Mouse (Mus musculus): ENCODE measurements around the gene Slc45a3.

Gene Slc45a3

DNA sequence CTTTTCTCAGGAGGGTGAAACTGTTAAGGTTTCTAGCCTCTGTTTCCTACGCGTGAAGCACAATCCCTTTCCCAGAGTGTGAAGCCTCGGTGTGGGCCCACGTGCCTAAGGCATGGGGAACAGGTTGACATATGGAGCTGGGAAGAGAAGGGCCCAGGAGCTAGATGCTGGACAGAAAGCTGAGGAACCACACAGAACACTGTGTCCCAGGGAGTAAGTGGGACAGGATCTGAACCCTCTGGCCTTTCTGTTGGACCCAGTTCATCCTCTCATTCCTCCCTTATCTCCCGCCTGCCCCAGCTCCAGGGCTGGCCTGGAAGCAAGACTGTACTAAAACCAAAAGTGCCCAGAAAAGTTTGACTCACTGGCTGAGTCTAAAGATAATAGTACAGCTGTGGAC lies 1.3 kb downstream of the Slc45a3 start:
- no peak for DNase-seq (ENCODE audit: low read depth in 1 of 2, low spot score in 2 of 2)

DNA sequence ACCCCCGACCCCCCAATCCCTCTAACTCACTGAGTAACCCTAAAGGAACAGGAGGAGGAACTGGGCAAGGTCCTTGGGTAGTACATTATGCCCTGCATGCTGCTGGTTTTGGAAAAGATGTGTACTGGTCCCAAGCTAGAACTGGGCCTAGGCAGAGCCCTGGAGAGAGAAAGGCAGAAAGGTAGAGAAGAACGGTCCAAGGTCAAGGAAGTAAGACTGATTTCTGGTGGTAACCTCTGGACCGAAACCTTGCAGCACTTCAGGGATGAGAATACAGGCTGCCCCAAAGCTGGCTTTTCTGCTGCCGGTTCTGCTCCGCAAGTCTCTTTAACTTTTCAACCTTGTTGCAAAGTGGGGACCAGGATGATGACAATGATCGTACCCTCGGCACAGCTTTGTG lies 1.8 kb downstream of the Slc45a3 start:
- no peak for DNase-seq (ENCODE audit: low read depth in 1 of 2, low spot score in 2 of 2)

DNA sequence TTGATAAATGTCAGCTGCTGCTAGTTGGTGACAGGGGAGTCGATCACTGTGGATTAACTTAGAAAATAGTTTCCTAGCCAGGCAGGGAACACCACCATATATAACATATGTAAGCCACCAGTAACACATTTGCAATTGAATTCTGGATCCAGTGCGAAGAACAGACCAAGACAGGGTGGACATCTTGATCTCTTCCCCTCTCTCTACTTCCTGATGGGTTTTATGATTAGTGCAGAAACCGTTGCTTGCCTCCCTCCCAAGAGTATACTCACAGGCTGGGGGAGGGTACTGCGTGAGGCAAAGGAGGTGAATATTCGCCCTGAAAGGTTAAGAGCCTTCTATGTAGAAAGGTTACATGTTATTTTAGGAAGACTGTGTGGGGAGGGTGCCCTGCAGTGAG lies 3.1 kb downstream of the Slc45a3 start:
- no peak for DNase-seq (ENCODE audit: low read depth in 1 of 2, low spot score in 2 of 2)

DNA sequence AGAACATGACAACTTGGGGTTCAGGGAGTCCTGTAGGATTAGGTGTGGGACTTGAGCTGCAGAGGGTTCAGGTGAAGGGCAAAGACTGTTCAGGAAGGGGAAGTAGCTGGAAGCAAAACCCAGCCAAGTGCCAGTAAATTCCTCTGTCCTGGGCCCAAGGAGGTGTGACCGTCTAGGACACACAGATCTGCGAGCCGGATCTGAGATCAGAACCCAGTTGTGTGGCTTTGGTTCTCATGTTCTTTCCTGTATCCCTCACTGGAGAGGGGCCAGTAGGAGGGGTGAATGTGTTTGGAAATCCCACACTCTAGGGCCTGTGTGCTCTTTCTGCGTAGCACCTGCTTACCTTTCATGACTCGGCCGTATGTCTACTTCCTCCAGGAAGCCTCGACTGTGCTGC lies 4.6 kb downstream of the Slc45a3 start:
- no peak for DNase-seq (ENCODE audit: low read depth in 1 of 2, low spot score in 2 of 2)

DNA sequence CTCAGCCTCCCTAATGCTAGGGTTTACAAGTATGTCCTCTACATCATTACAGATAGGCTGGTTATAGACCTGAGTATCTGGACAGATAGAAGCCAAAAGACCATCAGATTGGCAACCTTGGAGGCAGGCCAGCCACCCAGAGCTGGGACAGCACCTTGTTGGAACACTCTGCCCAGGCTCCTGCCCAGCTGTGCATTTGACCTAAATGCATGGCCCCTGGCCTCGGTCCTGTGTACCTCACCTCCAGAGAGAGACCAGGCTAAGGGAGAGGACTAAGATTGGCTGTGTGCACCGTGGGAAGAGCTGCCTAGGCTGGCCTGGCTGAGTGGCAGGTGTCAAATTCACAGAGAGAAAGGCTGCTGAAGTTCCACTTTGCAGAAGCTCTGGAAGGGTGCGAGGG lies 5.8 kb downstream of the Slc45a3 start:
- no peak for DNase-seq (ENCODE audit: low read depth in 1 of 2, low spot score in 2 of 2)

DNA sequence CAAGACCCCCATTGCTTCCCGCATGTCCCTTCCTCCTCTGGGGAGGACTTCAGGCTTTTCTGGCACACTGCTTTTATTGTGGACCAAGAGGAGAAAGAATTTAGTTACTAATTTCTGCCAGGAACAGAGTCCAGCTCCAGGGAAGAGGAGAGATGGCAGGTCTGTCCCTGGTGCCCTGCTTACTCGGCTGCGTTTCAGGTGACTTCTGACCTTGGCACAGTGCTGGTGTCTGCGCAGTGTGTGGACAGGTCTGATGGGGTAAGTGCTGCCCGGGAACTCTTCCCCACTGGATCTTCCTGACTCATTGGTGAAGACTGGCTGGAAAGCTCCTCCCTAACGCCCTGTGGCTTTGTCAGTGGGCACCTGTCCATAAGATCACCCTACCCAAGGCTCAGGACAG lies 6.2 kb downstream of the Slc45a3 start:
- no peak for DNase-seq (ENCODE audit: low read depth in 1 of 2, low spot score in 2 of 2)

DNA sequence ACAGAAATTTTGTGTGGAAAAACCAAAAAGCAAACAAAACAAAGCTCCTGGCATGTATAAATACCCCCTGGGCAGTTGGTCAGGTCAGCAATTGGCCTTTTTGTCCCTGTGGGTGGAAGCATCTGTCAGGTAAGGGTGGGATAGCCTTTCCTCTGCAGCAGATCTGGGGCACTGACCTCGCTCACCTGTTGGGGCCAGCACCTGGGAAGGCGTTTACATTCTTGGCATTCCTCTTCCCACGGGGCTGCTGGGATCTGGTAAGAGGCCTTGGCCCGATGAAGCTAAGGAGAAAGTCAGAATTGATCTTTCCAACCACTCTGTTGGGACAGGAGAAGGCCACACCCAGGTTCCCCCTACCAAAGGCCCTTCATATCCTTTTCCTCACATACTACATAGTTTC lies 7.1 kb downstream of the Slc45a3 start:
- DNase-seq (ENCODE audit: low read depth in 1 of 2, low spot score in 2 of 2) = no peak

DNA sequence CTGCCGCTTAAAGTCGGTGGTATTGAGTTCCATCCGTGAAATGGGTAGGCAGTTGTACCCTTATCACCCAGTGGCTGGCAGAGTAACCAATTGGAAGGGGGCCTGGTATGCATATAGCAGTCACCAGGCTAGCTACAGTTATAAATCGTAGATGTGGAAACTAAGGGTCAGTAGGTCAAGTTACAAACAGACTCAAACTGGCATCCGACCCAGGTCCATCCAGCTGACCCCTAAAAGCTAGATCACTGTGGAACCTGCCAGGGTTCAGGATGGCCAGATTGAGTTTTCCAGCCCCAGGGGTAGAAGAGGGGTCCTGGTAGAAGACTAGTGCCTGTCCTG lies 7.5 kb downstream of the Slc45a3 start:
- no peak for DNase-seq (ENCODE audit: low read depth in 1 of 2, low spot score in 2 of 2)

DNA sequence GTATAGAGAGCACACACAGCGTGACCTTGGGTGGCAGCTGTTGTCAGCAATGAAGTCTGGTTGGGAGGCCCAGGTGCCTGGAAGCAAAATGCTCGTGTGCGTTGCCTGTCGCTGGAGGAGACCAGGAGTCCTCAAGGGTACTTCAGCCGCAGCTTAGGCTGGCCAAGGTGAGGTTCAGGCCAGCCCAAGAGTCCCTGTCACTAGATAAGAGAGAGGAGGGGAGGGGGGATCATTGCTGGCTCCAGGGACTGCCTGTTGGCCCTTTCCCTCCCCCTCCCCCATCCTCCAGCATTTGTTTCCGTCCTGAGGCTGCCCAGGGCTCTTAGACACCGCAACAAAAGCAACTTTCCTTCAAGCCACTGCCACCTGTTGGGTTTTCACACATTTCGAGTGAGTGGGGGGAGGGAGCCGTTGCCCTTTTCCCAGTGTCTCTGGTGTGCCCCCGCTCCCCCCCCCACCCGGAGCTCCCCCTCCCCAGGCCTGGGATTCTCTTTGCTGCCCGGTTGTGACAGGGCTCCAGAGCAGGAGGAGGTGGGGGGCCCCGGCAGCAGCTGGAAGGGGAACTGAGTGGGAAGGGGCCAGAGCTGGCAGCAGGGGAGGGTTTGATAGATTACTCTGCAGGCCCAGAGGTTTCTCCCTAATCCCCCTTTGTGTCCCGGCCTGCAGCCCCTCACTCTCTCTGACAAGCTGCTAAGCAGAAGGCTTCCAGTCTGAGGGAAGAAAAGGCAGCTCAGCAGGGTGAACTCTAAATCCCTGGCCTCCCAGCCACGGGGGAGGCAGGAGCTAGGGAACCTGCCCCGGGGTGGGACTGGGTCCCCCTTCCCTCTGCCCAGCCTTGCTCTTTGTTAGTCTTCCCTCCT lies 8.1 kb downstream of the Slc45a3 start:
- no peak for DNase-seq (ENCODE audit: low read depth in 1 of 2, low spot score in 2 of 2)

DNA sequence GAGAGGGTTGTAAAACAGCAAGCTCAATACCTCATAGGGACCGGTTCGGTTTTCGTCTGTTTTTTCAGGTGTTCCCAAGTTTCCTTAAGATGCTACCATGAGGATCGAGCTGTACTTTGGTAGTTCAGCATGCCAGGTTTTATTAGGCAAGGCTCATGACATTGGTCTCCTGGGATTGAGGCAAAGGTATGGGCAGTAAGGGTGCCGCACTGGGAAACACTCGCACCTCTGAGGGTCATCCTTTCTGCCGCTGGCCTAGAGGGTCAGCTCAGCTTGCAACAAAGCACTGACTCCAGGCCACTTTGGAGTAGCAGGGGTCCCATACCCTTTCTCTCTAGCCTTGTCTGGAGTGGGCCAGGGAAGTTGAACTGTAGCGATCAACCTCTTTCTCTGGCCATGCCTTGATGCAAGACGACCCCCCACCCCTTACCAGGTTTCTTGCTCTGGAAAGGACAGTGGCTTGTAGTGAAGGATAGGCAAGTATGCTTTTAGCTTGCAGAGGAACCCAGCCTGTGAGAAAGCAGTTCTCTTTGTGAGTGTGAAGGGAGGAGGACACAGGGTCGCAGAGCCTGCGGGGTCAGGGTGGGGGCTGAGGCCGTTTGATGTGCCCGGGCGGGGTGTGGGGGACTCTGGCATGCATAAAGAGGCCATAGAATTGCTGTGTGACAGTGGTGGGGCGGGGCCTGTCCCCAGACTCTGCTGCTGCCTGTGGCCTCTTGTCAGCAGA lies 9.2 kb downstream of the Slc45a3 start:
- DNase-seq (ENCODE audit: low read depth in 1 of 2, low spot score in 2 of 2) = no peak

DNA sequence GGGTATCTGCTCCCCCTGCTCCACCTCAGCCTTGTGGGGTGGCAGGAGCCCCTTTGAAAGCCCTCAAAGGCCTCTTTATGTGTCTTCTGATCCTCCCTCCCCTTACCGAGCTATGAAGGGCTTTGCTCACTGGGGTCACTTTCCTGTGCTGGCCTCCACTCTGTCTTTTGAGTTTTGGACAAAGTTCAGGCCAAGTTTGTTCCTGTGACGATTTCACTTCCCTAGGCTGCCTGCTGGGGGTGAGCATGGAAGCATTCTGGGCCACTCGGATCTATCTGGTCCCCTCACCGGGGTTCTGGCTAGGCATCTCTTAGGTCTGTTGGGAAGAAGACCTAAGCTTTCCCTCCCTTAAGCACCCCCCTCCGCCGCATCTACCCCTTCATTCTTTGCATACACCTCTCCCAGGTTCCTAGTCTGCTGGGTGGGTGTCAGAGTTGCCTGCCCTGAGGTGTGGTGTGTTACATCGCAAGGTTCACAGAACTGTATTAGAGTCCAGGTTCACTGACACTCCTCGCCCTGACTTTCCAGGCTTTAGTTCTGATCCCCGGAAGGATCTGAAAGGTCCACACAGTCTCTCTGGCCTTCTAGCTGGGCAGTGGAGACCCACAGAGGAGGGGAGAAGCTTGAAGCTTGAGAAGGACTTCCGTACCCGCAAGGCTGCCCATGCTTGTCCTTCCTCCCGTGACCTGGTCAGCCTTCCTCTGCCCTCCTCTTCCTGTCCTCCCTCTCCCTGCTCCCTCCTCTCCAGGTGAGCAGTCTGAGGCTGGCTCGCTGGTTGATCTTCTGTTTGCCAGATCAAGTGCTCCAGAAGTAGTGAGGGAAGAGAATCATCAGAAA lies 9.9 kb downstream of the Slc45a3 start:
- DNase-seq (ENCODE audit: low read depth in 1 of 2, low spot score in 2 of 2) = no peak

DNA sequence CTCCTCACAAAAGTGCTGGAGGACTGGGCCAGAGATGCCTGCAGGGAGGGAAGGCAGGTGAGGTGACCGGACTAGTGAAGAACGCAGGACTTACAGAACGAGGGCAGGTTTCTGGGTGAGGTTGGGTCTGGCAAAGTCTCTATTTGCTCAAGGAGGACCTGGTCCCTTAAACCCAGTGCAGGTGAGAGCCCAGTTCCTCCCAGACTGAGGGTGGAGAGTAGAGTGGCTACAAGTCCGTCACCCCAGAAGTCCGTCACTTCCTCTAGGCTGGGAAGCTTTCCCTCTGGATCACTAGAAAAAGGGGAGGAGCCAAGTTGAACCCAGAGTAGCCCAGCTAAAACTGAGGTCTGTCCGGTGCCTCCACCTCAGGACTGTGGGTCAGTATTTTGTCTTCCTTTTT lies 11.2 kb downstream of the Slc45a3 start:
- no peak for DNase-seq (ENCODE audit: low read depth in 1 of 2, low spot score in 2 of 2)

DNA sequence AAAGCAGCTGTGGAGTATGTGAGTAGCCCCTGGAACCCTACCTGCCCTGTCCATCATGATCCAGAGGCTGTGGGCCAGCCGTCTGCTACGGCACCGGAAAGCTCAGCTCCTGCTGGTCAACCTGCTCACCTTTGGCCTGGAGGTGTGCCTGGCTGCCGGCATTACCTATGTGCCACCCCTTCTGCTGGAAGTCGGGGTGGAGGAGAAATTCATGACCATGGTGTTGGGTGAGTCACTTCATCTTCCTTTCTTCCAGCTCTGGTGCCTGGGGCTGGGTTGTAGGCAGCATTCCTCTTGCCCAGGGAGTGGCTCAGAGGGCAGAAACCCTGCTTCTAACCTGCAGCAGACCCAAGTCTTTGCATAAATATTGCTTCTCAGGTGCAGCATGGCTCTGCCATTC lies 14.1 kb downstream of the Slc45a3 start:
- DNase-seq (ENCODE audit: low read depth in 1 of 2, low spot score in 2 of 2) = no peak

DNA sequence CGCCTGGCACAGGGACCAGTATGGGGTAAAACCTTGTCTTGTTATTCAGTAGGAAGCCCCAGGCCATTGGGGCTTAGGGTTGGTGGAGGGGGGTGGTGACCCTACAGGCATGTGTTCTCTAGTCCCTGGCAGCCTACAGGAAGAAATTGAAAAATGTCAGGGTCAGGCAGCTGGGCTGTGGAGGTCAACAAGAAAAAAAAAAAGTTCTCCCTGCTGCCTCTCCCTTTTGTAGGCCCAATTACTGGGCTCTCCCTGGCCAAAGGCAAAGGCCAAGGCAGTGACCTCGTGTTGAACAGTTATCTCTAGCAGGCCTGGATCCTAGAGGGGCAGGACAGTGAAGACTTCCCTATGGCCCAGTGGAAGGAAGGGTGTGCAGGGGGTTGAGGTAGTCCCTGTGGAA lies 17.7 kb downstream of the Slc45a3 start:
- no peak for DNase-seq (ENCODE audit: low read depth in 1 of 2, low spot score in 2 of 2)

DNA sequence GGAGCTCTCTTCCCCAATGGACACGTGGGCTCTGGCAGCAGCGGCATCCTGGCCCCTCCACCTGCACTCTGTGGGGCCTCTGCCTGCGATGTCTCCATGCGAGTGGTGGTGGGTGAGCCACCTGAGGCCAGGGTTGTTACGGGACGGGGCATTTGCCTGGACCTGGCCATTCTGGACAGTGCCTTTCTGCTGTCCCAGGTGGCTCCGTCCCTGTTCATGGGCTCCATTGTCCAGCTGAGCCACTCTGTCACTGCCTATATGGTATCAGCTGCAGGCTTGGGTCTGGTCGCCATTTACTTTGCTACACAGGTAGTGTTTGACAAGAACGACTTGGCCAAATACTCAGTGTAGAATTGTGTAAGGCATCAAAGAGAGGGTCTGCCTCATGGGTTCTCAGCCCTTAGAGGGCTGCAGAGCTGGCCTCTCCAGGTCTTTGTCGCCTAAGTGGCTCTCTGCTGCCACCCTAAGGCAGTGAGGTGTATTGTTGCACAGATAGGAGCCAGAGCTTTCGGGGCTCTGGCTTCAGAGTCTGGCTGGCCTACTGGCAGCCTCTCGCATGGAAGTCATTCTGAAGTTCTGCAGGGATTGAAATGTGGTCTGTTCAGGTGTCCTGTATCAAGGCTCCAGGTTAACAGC lies 18.7 kb downstream of the Slc45a3 start:
- peak in 1 of 2 experiments; percentile 43 for DNase-seq (ENCODE audit: low read depth in 1 of 2, low spot score in 2 of 2)

DNA sequence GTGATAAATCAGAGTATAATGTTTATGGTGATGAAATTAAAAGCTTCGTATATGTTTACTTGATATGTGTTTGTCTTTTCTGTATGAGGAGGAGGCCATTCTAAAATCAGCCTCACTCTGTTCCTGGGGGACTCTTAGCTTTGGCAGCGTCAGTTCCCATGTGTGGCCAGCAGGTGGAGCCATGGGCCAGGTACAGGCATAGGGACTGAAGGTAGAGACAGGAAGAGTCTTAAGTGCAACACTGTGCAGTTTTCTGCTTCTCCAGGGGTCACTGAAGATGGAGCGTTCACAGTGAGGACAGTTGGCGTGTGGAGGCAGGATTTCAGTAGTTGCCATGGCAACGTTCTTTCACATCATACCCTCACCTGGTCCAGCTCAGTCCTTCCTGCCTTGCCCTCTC lies 20.1 kb downstream of the Slc45a3 start:
- peak; percentile 28 to 51 for DNase-seq (ENCODE audit: low read depth in 1 of 2, low spot score in 2 of 2)

DNA sequence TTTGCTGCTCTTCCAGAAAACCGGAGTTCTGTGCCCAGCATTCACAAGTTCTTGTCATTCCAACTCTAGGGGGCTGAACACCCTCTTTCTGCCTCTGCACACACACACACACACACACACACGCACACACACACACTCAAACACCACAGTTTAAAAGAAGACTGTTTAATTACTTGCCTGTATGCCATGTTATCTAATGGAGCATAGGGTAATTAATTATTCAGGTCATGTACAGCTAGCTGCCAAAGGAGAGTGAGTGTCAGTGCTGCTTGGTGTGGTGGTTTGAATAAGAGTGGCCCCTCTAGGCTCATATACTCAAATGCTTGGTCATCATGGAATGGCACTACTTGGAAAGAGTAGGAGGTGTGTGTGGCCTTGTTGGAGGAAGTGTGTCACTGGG lies 21.0 kb downstream of the Slc45a3 start:
- no peak for DNase-seq (ENCODE audit: low read depth in 1 of 2, low spot score in 2 of 2)

DNA sequence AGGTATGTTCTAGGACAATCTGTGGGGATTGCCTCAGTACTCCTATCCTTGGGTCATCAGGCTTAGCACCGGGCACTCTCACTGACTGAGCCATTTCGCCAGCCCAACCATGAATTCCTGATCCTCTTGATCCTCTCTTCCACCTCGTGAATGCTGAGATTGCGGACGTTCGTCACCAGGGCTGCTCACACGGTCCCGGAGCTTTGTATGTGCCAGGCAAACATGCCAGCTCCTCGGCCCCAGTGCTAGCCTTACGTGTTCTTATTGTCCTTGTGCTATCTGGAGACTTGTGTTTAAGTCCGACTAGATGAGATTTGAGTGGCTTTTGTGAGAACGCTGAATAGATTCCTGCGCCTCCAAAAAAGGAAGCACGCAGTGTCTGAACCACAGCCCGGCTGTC lies 24.7 kb downstream of the Slc45a3 start:
- DNase-seq (ENCODE audit: low read depth in 1 of 2, low spot score in 2 of 2) = no peak

DNA sequence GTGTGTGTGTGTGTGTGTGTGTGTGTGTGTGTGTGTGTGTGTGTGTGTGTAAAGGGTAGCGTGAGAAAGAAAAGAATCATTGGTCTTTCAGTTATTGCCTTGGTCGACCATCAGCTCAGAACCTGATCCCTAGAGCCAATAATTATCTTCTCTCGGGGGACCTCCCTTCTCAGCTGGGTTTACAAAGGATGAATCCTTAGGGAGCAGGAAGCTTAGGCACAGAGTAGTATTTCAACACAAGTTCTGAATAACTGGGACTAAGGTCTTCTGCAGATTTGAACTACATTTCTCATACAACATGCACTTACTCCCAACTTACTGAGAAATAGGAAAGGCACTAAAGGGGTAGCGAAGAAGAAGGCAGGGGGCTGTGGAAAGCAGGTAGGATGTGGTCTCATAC lies 26.7 kb downstream of the Slc45a3 start:
- no peak for DNase-seq (ENCODE audit: low read depth in 1 of 2, low spot score in 2 of 2)

DNA sequence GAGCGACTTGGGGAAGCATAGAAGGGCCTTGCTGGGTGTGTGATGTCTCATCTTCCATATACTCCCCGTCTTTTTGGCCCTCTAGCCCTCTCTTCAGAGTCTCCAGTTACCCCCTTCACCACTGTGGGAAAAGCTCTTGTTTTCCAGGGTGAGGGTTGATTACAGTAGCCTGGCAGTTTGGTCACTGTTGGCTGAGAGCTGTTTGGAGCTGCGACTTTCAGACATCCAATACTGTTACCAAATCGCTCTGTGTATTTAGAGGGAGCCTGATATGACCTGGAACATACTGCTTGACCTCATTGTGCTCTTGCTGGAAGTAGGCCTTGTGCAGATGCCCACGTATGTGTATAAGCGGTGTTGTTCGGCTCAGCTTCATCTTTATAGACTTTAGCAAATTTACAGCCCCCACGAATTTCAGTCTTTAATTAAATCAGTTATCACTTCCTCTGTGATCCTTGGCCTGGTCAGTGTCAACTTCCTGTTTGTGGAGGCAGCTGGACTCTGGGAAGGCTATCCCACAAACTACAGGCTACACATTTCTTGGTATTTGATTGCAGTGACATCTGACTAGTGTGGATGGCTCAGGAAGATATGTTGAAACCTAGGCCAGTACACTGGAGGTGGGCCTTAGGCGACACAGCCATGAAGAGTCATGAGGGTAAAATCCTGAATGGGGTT lies 27.5 kb downstream of the Slc45a3 start:
- DNase-seq (ENCODE audit: low read depth in 1 of 2, low spot score in 2 of 2) = no peak

DNA sequence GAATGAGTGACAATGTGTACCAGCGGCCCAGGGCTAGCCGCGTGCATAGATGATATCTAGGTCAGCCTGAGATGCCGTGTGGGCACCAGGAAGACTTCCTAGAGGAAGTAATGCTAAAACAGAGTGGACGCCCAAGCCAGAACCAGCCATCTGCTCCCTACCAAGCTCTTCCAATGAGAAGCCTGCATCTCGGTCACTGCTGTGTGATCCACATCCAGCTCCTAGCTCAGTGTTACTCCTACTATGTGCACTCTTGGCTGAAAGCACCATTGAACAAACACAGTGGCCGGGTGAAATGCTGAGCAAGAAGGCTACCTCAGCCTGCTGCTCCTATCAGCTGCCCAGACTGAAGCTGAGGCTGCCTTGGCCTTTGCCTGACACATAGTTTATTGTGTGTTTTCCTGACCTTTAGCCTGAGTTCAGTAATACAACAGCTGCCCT lies 29.8 kb downstream of the Slc45a3 start:
- no peak for DNase-seq (ENCODE audit: low read depth in 1 of 2, low spot score in 2 of 2)
